Mouse (Mus musculus): Measurements from ENCODE around the gene Desi1. TPM values are rescaled to one million over a fixed set of nuclear protein-coding genes. Genes with fewer than 3 reads are reported as not detected.
A peak's percentile ranks its signal among the peaks of the same experiment; 100 is the strongest.

Gene Desi1
- polyA plus RNA-seq, 1 experiment from 2014 or later: 40.3 TPM

DNA sequence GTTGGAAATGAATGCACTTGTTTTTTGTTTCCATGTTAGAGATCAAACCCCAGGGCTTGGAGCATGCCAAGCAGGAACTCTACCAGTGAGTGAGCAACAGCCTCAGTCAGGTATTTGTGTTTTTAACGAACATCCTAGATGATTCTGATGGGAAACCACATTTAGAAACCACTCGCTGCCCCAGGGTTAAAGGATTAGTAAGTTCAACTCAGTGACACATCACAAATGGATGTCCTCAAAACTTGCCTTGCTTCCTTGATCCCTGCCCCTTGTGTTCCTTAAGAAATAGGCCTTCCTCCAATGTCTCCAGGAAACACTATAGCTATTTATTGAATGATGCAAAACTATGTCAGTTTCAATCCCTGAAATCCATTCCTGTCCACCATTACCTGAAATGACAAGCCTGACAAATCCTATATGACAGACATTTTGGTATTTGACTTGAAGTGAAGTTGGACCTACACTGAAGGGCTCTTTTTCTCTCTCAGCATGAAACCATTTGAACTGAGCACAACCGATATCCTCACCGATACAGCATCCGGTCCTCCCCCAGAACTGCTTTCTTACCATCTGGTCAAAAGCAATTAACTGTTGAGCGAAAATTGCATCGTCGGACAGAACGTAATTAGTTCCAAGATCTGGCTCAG is 18.8 kb downstream of the Desi1 start:
- Histone ChIP-seq H3K27me3 (ENCODE audit: control insufficient read depth, insufficient read depth, low read length) (no peaks in the 10 kb centered on the region), H3K27ac (ENCODE audit: low read depth, low read length) (no peak overlapping the region), H3K9ac (ENCODE audit: low read length) (peak overlapping the region; percentile 78), H3K4me3 (ENCODE audit: low read depth, low read length) (peak overlapping the region; percentile 73), H3K4me1 (replicated peaks; ENCODE audit: control insufficient read depth, insufficient read depth, low read length) (peaks cover 3% of the 10 kb centered on the region), H3K4me2 (ENCODE audit: low read depth, low read length, severe bottlenecking) (peak overlapping the region; percentile 83), H3K36me3 (ENCODE audit: control insufficient read depth, insufficient read depth, low read length) (no peaks in the 10 kb centered on the region; the same call in 1 of the 2 replicates), H3K9me3 (ENCODE audit: control insufficient read depth, low read length) (no peaks in the 10 kb centered on the region)
- DNase-seq (ENCODE audit: low spot score): no peak
- no peak for ATAC-seq (replicated peaks; ENCODE audit: low FRiP score)
- WGBS: 15% methylated on average over 9 of the region's 9 CpGs

DNA sequence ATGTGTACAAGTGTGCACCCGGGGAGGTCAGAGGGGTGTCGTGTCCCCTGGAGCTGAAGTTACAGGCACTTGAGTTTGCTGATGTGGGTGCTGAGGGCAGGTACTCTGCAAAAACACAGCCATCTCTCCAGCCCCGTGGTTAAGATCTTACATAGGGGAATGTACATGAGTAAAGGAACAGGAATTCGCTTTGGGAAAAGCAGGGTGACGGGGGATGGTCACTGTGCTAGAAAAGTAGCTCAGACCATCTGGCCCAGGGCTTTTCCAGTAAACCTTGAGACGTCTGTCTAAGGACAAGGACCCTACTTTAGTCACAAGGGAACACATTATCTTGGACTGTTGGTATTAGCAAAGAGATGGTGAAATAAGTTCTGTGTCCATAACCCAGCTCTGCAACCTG is 21.7 kb downstream of the Desi1 start:
- Histone ChIP-seq H3K4me2 (ENCODE audit: low read depth, low read length, severe bottlenecking) (no peak overlapping the region), H3K4me3 (ENCODE audit: low read depth, low read length) (no peak overlapping the region), H3K4me1 (replicated peaks; ENCODE audit: control insufficient read depth, insufficient read depth, low read length) (peaks cover 2% of the 10 kb centered on the region; the same call in 1 of the 2 replicates), H3K27ac (ENCODE audit: low read depth, low read length) (no peak overlapping the region), H3K9ac (ENCODE audit: low read length) (no peak overlapping the region), H3K36me3 (ENCODE audit: control insufficient read depth, insufficient read depth, low read length) (no peaks in the 10 kb centered on the region; the same call in 1 of the 2 replicates), H3K9me3 (ENCODE audit: control insufficient read depth, low read length) (no peaks in the 10 kb centered on the region), H3K27me3 (ENCODE audit: control insufficient read depth, insufficient read depth, low read length) (no peaks in the 10 kb centered on the region)
- ATAC-seq (replicated peaks; ENCODE audit: low FRiP score): no peak
- DNase-seq (ENCODE audit: low spot score): no peak
- 86% methylated on average over 6 of the region's 6 CpGs for WGBS

GRCm38 (mm10) chr15:82004257-82004656 is 29.4 kb downstream of the Desi1 start:
- no peak for DNase-seq (ENCODE audit: low spot score)
- H3K9ac ChIP-seq (ENCODE audit: low read length): no peak overlapping the region
- no peak overlapping the region for H3K4me2 ChIP-seq (ENCODE audit: low read depth, low read length, severe bottlenecking)
- H3K27ac ChIP-seq (ENCODE audit: low read depth, low read length): no peak overlapping the region
- no peaks in the 10 kb centered on the region for H3K9me3 ChIP-seq (ENCODE audit: control insufficient read depth, low read length)
- H3K4me3 ChIP-seq (ENCODE audit: low read depth, low read length): no peak overlapping the region
- H3K4me1 ChIP-seq (replicated peaks; ENCODE audit: control insufficient read depth, insufficient read depth, low read length): no peaks in the 10 kb centered on the region
- ATAC-seq (replicated peaks; ENCODE audit: low FRiP score): no peak
- H3K27me3 ChIP-seq (ENCODE audit: control insufficient read depth, insufficient read depth, low read length): no peaks in the 10 kb centered on the region
- WGBS: 89% methylated on average over 8 of the region's 8 CpGs
- H3K36me3 ChIP-seq (ENCODE audit: control insufficient read depth, insufficient read depth, low read length): no peaks in the 10 kb centered on the region; the same call in 1 of the 2 replicates

DNA sequence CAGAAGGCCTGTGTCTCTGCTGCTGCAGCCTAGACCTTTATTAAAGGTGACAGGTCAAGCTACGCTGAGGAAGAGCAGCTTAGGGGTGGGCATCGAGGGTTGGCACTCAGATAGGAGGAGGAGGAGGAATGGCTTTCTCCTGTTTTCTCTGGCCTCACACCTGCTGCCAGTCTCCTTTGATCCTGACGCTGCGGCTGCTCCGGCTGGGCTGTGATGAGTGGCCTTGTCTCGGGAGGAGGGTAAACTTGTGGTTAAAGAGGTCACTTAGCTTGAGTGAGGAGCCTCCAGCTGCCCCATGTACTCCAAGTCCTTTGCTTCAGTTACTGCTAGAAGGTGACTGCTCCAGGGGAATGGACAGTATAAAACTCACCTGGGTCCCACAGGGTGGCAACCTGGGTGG is 39.7 kb downstream of the Desi1 start:
- no peak overlapping the region for H3K4me2 ChIP-seq (ENCODE audit: low read depth, low read length, severe bottlenecking)
- H3K36me3 ChIP-seq (ENCODE audit: control insufficient read depth, insufficient read depth, low read length): peaks cover 2% of the 10 kb centered on the region; the same call in 1 of the 2 replicates
- no peak overlapping the region for H3K4me3 ChIP-seq (ENCODE audit: low read depth, low read length)
- no peak for DNase-seq (ENCODE audit: low spot score)
- H3K4me1 ChIP-seq (replicated peaks; ENCODE audit: control insufficient read depth, insufficient read depth, low read length): no peaks in the 10 kb centered on the region
- 84% methylated on average over 6 of the region's 6 CpGs for WGBS
- no peak overlapping the region for H3K27ac ChIP-seq (ENCODE audit: low read depth, low read length)
- H3K27me3 ChIP-seq (ENCODE audit: control insufficient read depth, insufficient read depth, low read length): no peaks in the 10 kb centered on the region
- H3K9me3 ChIP-seq (ENCODE audit: control insufficient read depth, low read length): no peaks in the 10 kb centered on the region
- no peak overlapping the region for H3K9ac ChIP-seq (ENCODE audit: low read length)
- ATAC-seq (replicated peaks; ENCODE audit: low FRiP score): no peak

DNA sequence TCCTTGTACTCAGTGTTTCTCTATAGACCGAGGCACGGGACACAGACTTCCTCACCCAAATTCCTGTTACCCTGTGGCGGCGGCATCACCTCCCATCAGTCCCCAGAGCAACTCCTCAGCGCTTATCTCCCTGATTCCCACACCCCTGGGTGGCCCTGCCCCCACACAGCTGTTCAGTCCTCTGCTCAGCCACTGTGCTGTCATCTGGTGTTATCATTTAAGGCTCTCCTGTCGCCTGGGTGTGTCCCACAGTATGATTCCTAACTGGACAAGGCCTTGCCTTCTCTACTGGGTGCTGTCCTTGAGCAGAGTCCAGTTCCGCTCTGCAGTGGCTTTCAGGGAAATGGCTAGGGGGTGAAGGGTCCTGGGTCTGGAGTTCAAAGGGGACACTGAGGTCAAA is 43.1 kb downstream of the Desi1 start:
- H3K9ac ChIP-seq (ENCODE audit: low read length): no peak overlapping the region; the same call in 1 of the 2 replicates
- no peaks in the 10 kb centered on the region for H3K27me3 ChIP-seq (ENCODE audit: control insufficient read depth, insufficient read depth, low read length)
- H3K4me1 ChIP-seq (replicated peaks; ENCODE audit: control insufficient read depth, insufficient read depth, low read length): peaks cover 2% of the 10 kb centered on the region; the same call in 1 of the 2 replicates
- H3K4me2 ChIP-seq (ENCODE audit: low read depth, low read length, severe bottlenecking): no peak overlapping the region
- 68% methylated on average over 7 of the region's 7 CpGs for WGBS
- no peak overlapping the region for H3K27ac ChIP-seq (ENCODE audit: low read depth, low read length)
- H3K4me3 ChIP-seq (ENCODE audit: low read depth, low read length): no peak overlapping the region
- ATAC-seq (replicated peaks; ENCODE audit: low FRiP score): no peak
- no peak for DNase-seq (ENCODE audit: low spot score)
- H3K9me3 ChIP-seq (ENCODE audit: control insufficient read depth, low read length): no peaks in the 10 kb centered on the region
- no peaks in the 10 kb centered on the region for H3K36me3 ChIP-seq (ENCODE audit: control insufficient read depth, insufficient read depth, low read length)

DNA sequence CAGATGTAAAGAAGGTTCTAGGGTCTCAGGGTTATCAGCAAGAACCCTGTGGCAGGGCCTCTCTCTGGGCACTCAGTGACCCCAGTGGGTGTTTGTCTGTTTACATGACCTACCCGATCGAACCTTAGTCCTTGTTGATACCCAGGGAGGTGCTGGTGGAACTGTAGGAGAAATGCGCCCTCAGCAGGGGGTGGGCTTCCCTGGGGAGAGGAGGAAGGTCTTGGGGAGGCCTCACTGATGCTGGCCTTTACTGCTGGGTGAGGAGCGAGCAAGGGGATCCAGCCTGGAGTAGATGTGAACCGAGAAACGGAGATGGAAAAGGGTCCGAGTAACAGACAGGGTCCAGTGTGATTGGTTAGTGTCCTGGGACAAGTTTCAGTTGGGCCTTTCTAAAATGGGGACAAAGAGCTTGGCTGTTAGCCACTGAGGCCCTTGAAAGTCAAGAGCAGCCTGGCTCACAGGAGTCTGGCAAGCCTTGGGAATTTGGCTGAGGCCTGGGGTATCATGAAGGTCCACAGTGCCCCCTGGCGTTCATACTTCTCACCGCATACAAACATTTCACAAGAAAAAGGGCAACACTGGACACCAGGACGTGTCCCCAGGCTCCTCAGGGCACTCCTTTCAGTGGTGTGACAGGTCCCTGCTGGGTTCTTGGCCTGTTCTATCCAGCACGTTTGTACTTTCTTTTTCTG is 44.1 kb downstream of the Desi1 start:
- 44% methylated on average over 11 of the region's 11 CpGs for WGBS
- H3K27ac ChIP-seq (ENCODE audit: low read depth, low read length): no peak overlapping the region
- H3K36me3 ChIP-seq (ENCODE audit: control insufficient read depth, insufficient read depth, low read length): no peaks in the 10 kb centered on the region
- peaks cover 4% of the 10 kb centered on the region for H3K4me1 ChIP-seq (replicated peaks; ENCODE audit: control insufficient read depth, insufficient read depth, low read length)
- no peaks in the 10 kb centered on the region for H3K27me3 ChIP-seq (ENCODE audit: control insufficient read depth, insufficient read depth, low read length)
- no peak overlapping the region for H3K4me2 ChIP-seq (ENCODE audit: low read depth, low read length, severe bottlenecking)
- ATAC-seq (replicated peaks; ENCODE audit: low FRiP score) (peak; percentile 58; the same call in 1 of the 2 replicates), DNase-seq (ENCODE audit: low spot score) (peak; percentile 92)
- H3K4me3 ChIP-seq (ENCODE audit: low read depth, low read length): no peak overlapping the region
- no peak overlapping the region for H3K9ac ChIP-seq (ENCODE audit: low read length)
- H3K9me3 ChIP-seq (ENCODE audit: control insufficient read depth, low read length): no peaks in the 10 kb centered on the region

DNA sequence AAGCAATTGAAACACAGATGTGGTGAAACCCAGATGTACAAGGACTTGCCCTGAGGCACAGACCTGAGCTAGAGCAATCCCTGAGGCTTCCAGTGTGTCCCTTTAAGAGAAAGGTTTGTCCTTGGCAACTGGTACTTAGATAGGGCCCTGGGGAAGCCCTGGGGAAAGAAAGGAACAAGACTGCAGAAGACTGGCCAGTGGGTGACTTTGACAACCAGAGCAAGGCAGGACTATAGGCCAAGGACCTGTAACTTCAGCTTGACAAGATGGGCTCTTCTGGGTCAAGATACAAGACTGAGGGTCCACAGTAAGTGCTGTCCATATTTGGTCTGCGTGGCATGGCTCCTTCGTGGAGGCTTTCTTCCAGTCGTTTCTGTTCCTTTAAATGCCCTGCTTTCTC is 46.0 kb downstream of the Desi1 start, which contains the start of gene Xrcc6:
Gene Xrcc6 (plus strand): TSS at position 190 of the 400 bp plus-strand sequence.
- Histone ChIP-seq H3K4me3 (ENCODE audit: low read depth, low read length) (no peak within 1 kb of the TSS), H3K4me1 (replicated peaks; ENCODE audit: control insufficient read depth, insufficient read depth, low read length) (peaks cover 4% of the 10 kb centered on the region), H3K9me3 (ENCODE audit: control insufficient read depth, low read length) (no peaks in the 10 kb centered on the region), H3K27ac (ENCODE audit: low read depth, low read length) (no peak within 1 kb of the TSS), H3K4me2 (ENCODE audit: low read depth, low read length, severe bottlenecking) (no peak within 1 kb of the TSS), H3K9ac (ENCODE audit: low read length) (no peak within 1 kb of the TSS), H3K36me3 (ENCODE audit: control insufficient read depth, insufficient read depth, low read length) (no peaks in the 10 kb centered on the region), H3K27me3 (ENCODE audit: control insufficient read depth, insufficient read depth, low read length) (no peaks in the 10 kb centered on the region)
- WGBS: 81% methylated on average over 3 of the region's 3 CpGs
- ATAC-seq (replicated peaks; ENCODE audit: low FRiP score) (no peak), DNase-seq (ENCODE audit: low spot score) (no peak)

GRCm38 (mm10) chr15:81985267-81986161 is 48.1 kb downstream of the Desi1 start:
- no peak for ATAC-seq (replicated peaks; ENCODE audit: low FRiP score)
- no peak for DNase-seq (ENCODE audit: low spot score)

More at GRCm38 (mm10) chr15:81985267-81986161, 48.1 kb downstream of the Desi1 start:
- H3K4me2 ChIP-seq (ENCODE audit: low read depth, low read length, severe bottlenecking): no peak overlapping the region
- H3K27me3 ChIP-seq (ENCODE audit: control insufficient read depth, insufficient read depth, low read length): no peaks in the 10 kb centered on the region
- H3K9me3 ChIP-seq (ENCODE audit: control insufficient read depth, low read length): no peaks in the 10 kb centered on the region
- H3K36me3 ChIP-seq (ENCODE audit: control insufficient read depth, insufficient read depth, low read length): no peaks in the 10 kb centered on the region
- WGBS: 63% methylated on average over 2 of the region's 2 CpGs
- H3K27ac ChIP-seq (ENCODE audit: low read depth, low read length): peak overlapping the region; percentile 48
- no peak overlapping the region for H3K9ac ChIP-seq (ENCODE audit: low read length)
- H3K4me1 ChIP-seq (replicated peaks; ENCODE audit: control insufficient read depth, insufficient read depth, low read length): peaks cover 4% of the 10 kb centered on the region
- H3K4me3 ChIP-seq (ENCODE audit: low read depth, low read length): no peak overlapping the region

All from forebrain, embryonic 11.5 days (tissue).